Mouse (Mus musculus) liver, embryonic 12.5 days (tissue): ENCODE measurements at regions not wholly inside any gene's neighbourhood (a gene's known extent, or its start where the extent isn't known, plus 50 kb on each side); places are given as distances from the start of the nearest gene placed in this dataset.

Source experiments
- ATAC-seq: fragments of 200-750 bp; cut with Nextera tagmentation; 2 replicates; pipeline ENCODE4 v1.8.0; 2017; ENCODE audit warnings: moderate number of reproducible peaks, mild to moderate bottlenecking, moderate library complexity
- H3K27ac ChIP-seq: fragments of 300-500 bp; sonication (generic); 2 replicates; pipeline ENCODE4 v1.5.1; 2016; ENCODE audit warnings: mild to moderate bottlenecking
- H3K27me3 ChIP-seq: fragments of 300-500 bp; sonication (generic); replicated peaks from 2 replicates; pipeline ENCODE4 v1.6.1; 2016; ENCODE audit warnings: mild to moderate bottlenecking, moderate library complexity
- H3K36me3 ChIP-seq: fragments of 300-500 bp; sonication (generic); 2 replicates; pipeline ENCODE4 v1.6.1; 2016; ENCODE audit warnings: mild to moderate bottlenecking, moderate library complexity
- H3K4me1 ChIP-seq: fragments of 300-500 bp; sonication (generic); 2 replicates; pipeline ENCODE4 v1.6.1; 2016
- H3K4me2 ChIP-seq: fragments of 300-500 bp; sonication (generic); 2 replicates; pipeline ENCODE4 v1.6.1; 2016; ENCODE audit warnings: mild to moderate bottlenecking, moderate library complexity
- H3K4me3 ChIP-seq: fragments of 300-500 bp; sonication (generic); 2 replicates; pipeline ENCODE4 v1.5.1; 2016; ENCODE audit warnings: mild to moderate bottlenecking, moderate library complexity
- H3K9ac ChIP-seq: fragments of 300-500 bp; sonication (generic); 2 replicates; pipeline ENCODE4 v1.6.1; 2016; ENCODE audit warnings: mild to moderate bottlenecking, moderate library complexity
- H3K9me3 ChIP-seq: fragments of 300-500 bp; sonication (generic); replicated peaks from 2 replicates; pipeline ENCODE4 v1.6.1; 2016; ENCODE audit warnings: mild to moderate bottlenecking, moderate library complexity
- WGBS: fragments of 180-500 bp; shearing (Covaris S2); methylation state at CpG from one replicate; pipeline ENCODE4 v1.1.7; 2016; ENCODE audit not compliant: insufficient replicate concordance; 5-methylcytosine and 5-hydroxymethylcytosine counted together

GRCm38 (mm10) chr11:19456577-19456976 lies 437.8 kb upstream of the Meis1 start:
- Histone ChIP-seq H3K4me2 (no peak overlapping the region), H3K9ac (no peak overlapping the region), H3K36me3 (no peaks in the 10 kb centered on the region), H3K4me3 (no peak overlapping the region), H3K27me3 (no peaks in the 10 kb centered on the region), H3K4me1 (no peaks in the 10 kb centered on the region), H3K27ac (no peak overlapping the region), H3K9me3 (no peaks in the 10 kb centered on the region)
- ATAC-seq, result no peak
- WGBS, result 44% methylated on average over 1 of the region's 1 CpGs

- H3K4me2 ChIP-seq, result no peak overlapping the region
- no peaks in the 10 kb centered on the region for H3K27me3 ChIP-seq
- H3K4me1 ChIP-seq, result no peaks in the 10 kb centered on the region
- WGBS, result 61% methylated on average over 6 of the region's 6 CpGs
- H3K9me3 ChIP-seq, result no peaks in the 10 kb centered on the region
- no peaks in the 10 kb centered on the region for H3K36me3 ChIP-seq
- H3K9ac ChIP-seq, result no peak overlapping the region
- ATAC-seq, result no peak
- no peak overlapping the region for H3K4me3 ChIP-seq
- no peak overlapping the region for H3K27ac ChIP-seq
Observed at GRCm38 (mm10) chr11:19463730-19464358, 445.1 kb upstream of the Meis1 start.

- H3K4me1 ChIP-seq, result no peaks in the 10 kb centered on the region
- H3K4me2 ChIP-seq, result no peak overlapping the region
- H3K36me3 ChIP-seq, result no peaks in the 10 kb centered on the region
- no peak overlapping the region for H3K27ac ChIP-seq
- no peak overlapping the region for H3K9ac ChIP-seq
- H3K9me3 ChIP-seq, result no peaks in the 10 kb centered on the region
- ATAC-seq, result no peak
- 71% methylated on average over 3 of the region's 3 CpGs for WGBS
- H3K4me3 ChIP-seq, result no peak overlapping the region
- H3K27me3 ChIP-seq, result no peaks in the 10 kb centered on the region
Observed at GRCm38 (mm10) chr11:19468373-19468772, 449.6 kb upstream of the Meis1 start.

- no peak overlapping the region for H3K4me2 ChIP-seq
- no peaks in the 10 kb centered on the region for H3K9me3 ChIP-seq
- WGBS, result 74% methylated on average over 3 of the region's 3 CpGs
- H3K9ac ChIP-seq, result no peak overlapping the region
- no peaks in the 10 kb centered on the region for H3K36me3 ChIP-seq
- no peaks in the 10 kb centered on the region for H3K4me1 ChIP-seq
- no peak overlapping the region for H3K27ac ChIP-seq
- no peak for ATAC-seq
- H3K4me3 ChIP-seq, result no peak overlapping the region
- no peaks in the 10 kb centered on the region for H3K27me3 ChIP-seq
Observed at GRCm38 (mm10) chr11:19468803-19469202, 450.0 kb upstream of the Meis1 start.

GRCm38 (mm10) chr11:19470648-19471341 lies 452.0 kb upstream of the Meis1 start:
- no peaks in the 10 kb centered on the region for H3K4me1 ChIP-seq
- no peaks in the 10 kb centered on the region for H3K9me3 ChIP-seq
- no peak overlapping the region for H3K4me3 ChIP-seq
- no peak overlapping the region for H3K27ac ChIP-seq
- 64% methylated on average over 5 of the region's 5 CpGs for WGBS
- no peak overlapping the region for H3K9ac ChIP-seq
- H3K4me2 ChIP-seq, result no peak overlapping the region
- H3K36me3 ChIP-seq, result no peaks in the 10 kb centered on the region
- no peaks in the 10 kb centered on the region for H3K27me3 ChIP-seq
- no peak for ATAC-seq

GRCm38 (mm10) chr11:19475068-19475786 lies 448.9 kb upstream of the Spred2 start:
- WGBS, result 50% methylated on average over 18 of the region's 18 CpGs
- Histone ChIP-seq H3K9me3 (no peaks in the 10 kb centered on the region), H3K9ac (no peak overlapping the region), H3K27ac (no peak overlapping the region), H3K4me3 (no peak overlapping the region), H3K4me1 (no peaks in the 10 kb centered on the region), H3K4me2 (no peak overlapping the region), H3K36me3 (no peaks in the 10 kb centered on the region), H3K27me3 (no peaks in the 10 kb centered on the region)
- ATAC-seq, result no peak

GRCm38 (mm10) chr11:19493089-19493756 lies 431.0 kb upstream of the Spred2 start:
- H3K4me3 ChIP-seq, result no peak overlapping the region
- WGBS, result 61% methylated on average over 2 of the region's 2 CpGs
- no peak overlapping the region for H3K27ac ChIP-seq
- H3K4me2 ChIP-seq, result no peak overlapping the region
- no peak overlapping the region for H3K9ac ChIP-seq
- no peaks in the 10 kb centered on the region for H3K36me3 ChIP-seq
- no peaks in the 10 kb centered on the region for H3K9me3 ChIP-seq
- no peak for ATAC-seq
- no peaks in the 10 kb centered on the region for H3K4me1 ChIP-seq
- H3K27me3 ChIP-seq, result no peaks in the 10 kb centered on the region

GRCm38 (mm10) chr11:19521721-19522120 lies 402.5 kb upstream of the Spred2 start:
- Histone ChIP-seq H3K4me3 (no peak overlapping the region), H3K27ac (no peak overlapping the region), H3K9ac (no peak overlapping the region), H3K9me3 (no peaks in the 10 kb centered on the region), H3K27me3 (no peaks in the 10 kb centered on the region), H3K36me3 (no peaks in the 10 kb centered on the region), H3K4me2 (no peak overlapping the region), H3K4me1 (no peaks in the 10 kb centered on the region)
- ATAC-seq, result no peak
- WGBS, result 62% methylated on average over 3 of the region's 3 CpGs

GRCm38 (mm10) chr11:19523853-19524487 lies 400.2 kb upstream of the Spred2 start:
- no peaks in the 10 kb centered on the region for H3K36me3 ChIP-seq
- 61% methylated on average over 6 of the region's 6 CpGs for WGBS
- H3K27me3 ChIP-seq, result no peaks in the 10 kb centered on the region
- ATAC-seq, result no peak
- no peak overlapping the region for H3K4me3 ChIP-seq
- H3K4me2 ChIP-seq, result no peak overlapping the region
- H3K27ac ChIP-seq, result no peak overlapping the region
- H3K9me3 ChIP-seq, result no peaks in the 10 kb centered on the region
- H3K9ac ChIP-seq, result no peak overlapping the region
- no peaks in the 10 kb centered on the region for H3K4me1 ChIP-seq

- Histone ChIP-seq H3K4me3 (no peak overlapping the region), H3K9ac (no peak overlapping the region), H3K27me3 (no peaks in the 10 kb centered on the region), H3K36me3 (no peaks in the 10 kb centered on the region), H3K27ac (no peak overlapping the region), H3K9me3 (no peaks in the 10 kb centered on the region), H3K4me2 (no peak overlapping the region), H3K4me1 (no peaks in the 10 kb centered on the region)
- no peak for ATAC-seq
- WGBS, result 53% methylated on average over 5 of the region's 5 CpGs
Observed at GRCm38 (mm10) chr11:19529126-19529525, 395.0 kb upstream of the Spred2 start.

GRCm38 (mm10) chr11:19530652-19531051 lies 393.5 kb upstream of the Spred2 start:
- H3K36me3 ChIP-seq, result no peaks in the 10 kb centered on the region
- H3K4me2 ChIP-seq, result no peak overlapping the region
- no peaks in the 10 kb centered on the region for H3K9me3 ChIP-seq
- H3K27me3 ChIP-seq, result no peaks in the 10 kb centered on the region
- no peak overlapping the region for H3K27ac ChIP-seq
- no peak overlapping the region for H3K4me3 ChIP-seq
- ATAC-seq, result no peak
- no peak overlapping the region for H3K9ac ChIP-seq
- H3K4me1 ChIP-seq, result no peaks in the 10 kb centered on the region
- 69% methylated on average over 3 of the region's 3 CpGs for WGBS
